Mouse (Mus musculus) ZHBTc4 (cell line): ENCODE data around the gene Npat.
A peak's percentile ranks its signal among the peaks of the same experiment; 100 is the strongest.

Experiments used
- DNase-seq: peaks from one replicate; pipeline ENCODE4 v3.0.0-alpha.2; 2011; ENCODE audit warnings: low read depth, low spot score

The Npat gene

DNA sequence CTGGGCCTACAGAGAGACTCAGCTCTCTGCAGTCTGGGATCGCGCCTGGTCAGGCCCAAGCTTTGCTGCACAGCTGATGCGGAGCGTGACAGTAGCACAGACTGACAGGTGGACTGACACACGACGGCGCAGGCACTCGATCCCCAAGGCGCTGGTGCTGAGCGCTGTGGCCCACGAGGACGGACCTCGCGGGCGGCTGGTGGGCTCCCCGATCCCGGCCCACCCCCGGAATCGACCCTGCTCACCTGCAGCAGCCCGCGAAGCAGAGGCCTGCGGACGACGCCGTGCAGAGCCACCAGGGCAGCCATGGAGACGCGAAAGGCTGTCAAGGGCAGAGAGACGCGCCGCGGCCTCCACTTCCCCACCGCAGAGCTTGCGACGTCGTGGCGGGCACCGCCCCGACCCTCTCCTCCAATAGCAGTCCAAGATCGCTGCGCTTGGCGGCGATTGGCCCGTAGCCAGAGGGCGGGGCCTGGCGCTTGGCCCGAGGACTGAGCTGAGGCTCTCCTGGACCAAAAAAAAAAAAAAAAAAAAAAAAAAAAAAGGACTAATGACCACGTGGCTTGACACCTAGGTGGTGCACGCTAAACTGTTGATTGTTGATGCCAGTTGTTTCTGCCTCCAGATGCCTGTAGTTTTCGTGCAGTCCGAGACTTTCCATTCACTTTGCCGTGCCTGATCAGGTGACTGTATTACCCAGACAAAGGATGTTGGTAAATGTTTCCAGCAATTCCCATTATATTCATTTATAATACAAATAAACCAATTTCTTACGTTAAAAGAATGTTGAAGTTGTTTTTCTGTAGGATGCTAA, 73.3 kb downstream of the Npat start, which contains the start of gene Acat1:
TSS of gene Acat1 (minus strand) at position 415 of the 814 bp plus-strand sequence.
- peak; percentile 95 for DNase-seq

DNA sequence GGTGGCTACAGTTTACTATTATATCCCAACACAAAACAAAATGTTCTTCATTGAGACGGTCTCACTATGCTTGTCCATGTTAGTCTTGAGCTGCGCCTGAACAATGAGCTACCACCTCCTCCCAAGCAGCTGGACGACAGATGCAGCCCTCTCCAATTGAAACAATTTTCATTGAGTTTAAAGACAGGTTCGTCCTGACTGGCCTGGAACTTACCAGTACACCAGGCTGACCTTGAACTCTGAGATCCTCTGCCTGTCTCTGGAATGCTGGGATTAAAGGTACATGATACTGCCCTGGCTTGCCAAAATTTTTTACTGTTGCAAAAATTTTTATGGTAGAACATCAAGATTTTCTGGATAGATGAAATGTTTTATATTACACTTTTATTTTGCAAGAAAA, 77.4 kb downstream of the Npat start:
- DNase-seq = no peak

DNA sequence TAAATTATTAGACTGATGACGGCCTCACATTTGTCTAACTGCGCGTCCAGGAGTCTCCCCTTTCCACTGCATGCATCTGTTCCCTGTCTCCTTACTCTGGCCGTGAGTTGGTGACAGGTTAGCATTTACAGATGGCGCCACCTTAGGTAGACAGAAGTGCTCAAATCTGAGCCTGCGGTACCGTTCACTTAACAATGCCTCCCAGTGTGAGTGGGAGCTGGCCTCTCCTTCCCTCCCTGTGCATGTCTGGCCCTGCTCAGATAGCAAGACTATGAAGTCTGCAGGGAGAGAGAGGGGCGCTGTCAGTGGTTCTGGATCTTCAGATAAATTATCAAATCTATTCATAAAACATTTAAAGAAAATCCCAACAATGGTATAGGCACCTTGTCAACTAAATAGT, 78.4 kb downstream of the Npat start:
- peak; percentile 11 for DNase-seq
